Mouse (Mus musculus) spleen, adult 2 months (tissue): Measurements from ENCODE around the gene Cpm.

Experiments
- CTCF ChIP-seq: fragments of 200-500 bp; IDR thresholded peaks from 2 replicates; pipeline ENCODE4 v1.5.1; 2011; ENCODE audit warnings: mild to moderate bottlenecking, inconsistent platforms; ENCODE audit not compliant: insufficient read depth, insufficient read length, insufficient replicate concordance; ENCODE audit errors: extremely low read depth
- POLR2A ChIP-seq: fragments of 200-500 bp; IDR thresholded peaks from 2 replicates; pipeline ENCODE4 v1.6.1; 2011; ENCODE audit warnings: low read depth, low read length, inconsistent platforms

DNA sequence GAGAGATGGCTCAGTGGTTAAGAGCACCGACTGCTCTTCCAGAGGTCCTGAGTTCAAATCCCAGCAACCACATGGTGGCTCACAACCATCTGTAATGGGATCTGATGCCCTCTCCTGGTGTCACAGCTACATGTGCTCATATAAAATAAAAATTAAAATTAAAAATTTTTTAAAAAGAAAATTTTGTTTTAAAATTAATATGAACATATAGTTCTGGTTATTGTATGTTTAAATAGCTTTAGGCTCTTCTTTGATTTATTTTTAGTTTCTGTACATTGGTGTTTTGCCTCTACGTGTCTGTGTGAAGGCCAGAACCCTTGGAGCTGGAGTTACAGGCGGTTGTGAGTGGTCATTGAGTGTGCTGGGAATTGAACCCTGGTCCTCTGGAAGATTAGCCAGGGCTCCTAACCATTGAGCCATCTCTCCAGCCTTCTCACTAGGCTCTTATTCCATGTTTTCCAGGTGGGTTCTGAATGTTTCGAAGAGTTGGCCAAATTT lies 97.6 kb downstream of the Cpm start:
- TF ChIP-seq POLR2A (no peak), CTCF (no peak)
